Mouse (Mus musculus): ENCODE measurements at regions not wholly inside any gene's neighbourhood (a gene's known extent, or its start where the extent isn't known, plus 50 kb on each side); places are given as distances from the start of the nearest gene placed in this dataset.

DNA sequence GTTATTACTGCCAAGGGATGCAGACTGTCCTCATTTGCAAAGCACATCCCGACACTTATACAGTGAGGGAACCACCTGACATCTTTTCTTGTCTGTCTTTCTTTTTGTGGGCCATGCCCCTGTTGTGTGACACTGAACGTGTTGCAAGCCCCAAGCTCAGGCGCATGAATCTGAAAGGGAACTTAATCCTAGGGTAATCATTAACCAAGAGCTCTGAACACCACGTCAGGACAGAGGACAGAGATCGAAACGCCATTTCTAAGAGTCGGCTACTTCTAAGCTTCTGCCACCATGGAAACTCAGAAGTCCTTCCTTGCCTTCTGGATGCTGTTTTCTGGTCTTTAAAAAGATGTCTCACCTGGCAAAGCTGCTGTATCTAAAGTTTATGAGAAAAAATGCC, 170.3 kb upstream of the Klf14 start:
- Histone ChIP-seq H3K4me3 (ENCODE audit: insufficient read depth, low read depth, low read length) (no peak overlapping the region), H3K27me3 (replicated peaks; ENCODE audit: control insufficient read depth, insufficient read depth, low read length) (no peaks in the 10 kb centered on the region), H3K36me3 (ENCODE audit: control insufficient read depth, insufficient read depth, low read length) (no peaks in the 10 kb centered on the region), H3K27ac (ENCODE audit: insufficient read depth, low read depth, low read length) (0 out of 2 replicates have a peak overlapping the region, but pooled peaks have one; percentile 48), H3K4me1 (ENCODE audit: control insufficient read depth, insufficient read depth, low read length) (peaks cover 54% of the 10 kb centered on the region)
- WGBS = 32% methylated on average over 7 of the region's 7 CpGs
- no peak for TF ChIP-seq POLR2A (IDR thresholded peaks at IDR 0.05; ENCODE audit: low read depth, low read length)
- no peak for TF ChIP-seq CTCF (conservative IDR thresholded peaks at IDR 0.05; ENCODE audit: insufficient read depth, insufficient read length, low read depth, low read length)
- peak; percentile 80 for DNase-seq

DNA sequence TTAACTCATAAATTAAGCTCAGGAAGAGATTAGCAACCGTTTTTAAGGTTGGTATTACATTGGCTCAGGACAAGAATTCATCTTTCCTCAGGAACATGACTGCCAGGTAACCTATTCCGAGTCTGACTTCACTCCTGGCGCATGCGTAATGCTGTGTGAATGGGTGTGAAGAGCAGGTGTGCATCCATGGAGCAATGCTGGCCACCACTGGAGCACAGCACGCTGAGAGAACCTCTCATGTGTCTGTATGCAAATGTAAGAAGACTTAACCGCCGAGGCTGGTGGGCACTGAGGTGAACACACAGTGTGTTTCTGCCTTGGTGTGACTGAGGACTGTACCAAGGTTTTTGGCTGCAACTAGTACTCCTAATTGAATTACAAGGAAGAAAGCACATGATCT, 171.1 kb upstream of the Klf14 start:
- no peaks in the 10 kb centered on the region for H3K27me3 ChIP-seq (replicated peaks; ENCODE audit: control insufficient read depth, insufficient read depth, low read length)
- no peaks in the 10 kb centered on the region for H3K36me3 ChIP-seq (ENCODE audit: control insufficient read depth, insufficient read depth, low read length)
- TF ChIP-seq CTCF (conservative IDR thresholded peaks at IDR 0.05; ENCODE audit: insufficient read depth, insufficient read length, low read depth, low read length) (no peak), POLR2A (IDR thresholded peaks at IDR 0.05; ENCODE audit: low read depth, low read length) (no peak)
- H3K27ac ChIP-seq (ENCODE audit: insufficient read depth, low read depth, low read length) = no peak overlapping the region
- DNase-seq = no peak
- WGBS = 54% methylated on average over 7 of the region's 7 CpGs
- H3K4me3 ChIP-seq (ENCODE audit: insufficient read depth, low read depth, low read length) = no peak overlapping the region
- peaks cover 55% of the 10 kb centered on the region for H3K4me1 ChIP-seq (ENCODE audit: control insufficient read depth, insufficient read depth, low read length)

DNA sequence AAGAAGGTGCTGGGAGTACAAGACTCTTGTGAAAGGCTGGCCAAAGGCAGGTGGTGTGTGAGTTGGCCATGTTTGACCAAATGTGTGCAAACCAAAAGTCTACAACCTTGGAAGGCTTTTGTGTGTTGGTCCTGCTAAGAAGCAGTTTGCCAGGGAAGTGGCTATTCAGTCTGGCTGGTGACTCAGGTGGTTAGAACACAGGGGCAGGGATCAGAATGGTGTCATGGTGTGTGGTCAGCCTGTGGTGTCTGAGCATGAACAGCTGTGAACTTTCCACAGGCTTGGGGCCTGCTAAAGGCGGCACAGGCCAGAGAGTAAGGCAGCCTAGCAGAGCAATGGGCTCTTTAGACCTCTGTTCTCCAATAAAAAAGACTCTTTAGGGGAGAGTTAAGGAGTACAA, 171.6 kb upstream of the Klf14 start:
- H3K4me3 ChIP-seq (ENCODE audit: insufficient read depth, low read depth, low read length) = no peak overlapping the region
- peaks cover 58% of the 10 kb centered on the region for H3K4me1 ChIP-seq (ENCODE audit: control insufficient read depth, insufficient read depth, low read length)
- no peak overlapping the region for H3K27ac ChIP-seq (ENCODE audit: insufficient read depth, low read depth, low read length)
- 79% methylated on average over 1 of the region's 1 CpGs for WGBS
- no peaks in the 10 kb centered on the region for H3K36me3 ChIP-seq (ENCODE audit: control insufficient read depth, insufficient read depth, low read length)
- DNase-seq = no peak
- no peaks in the 10 kb centered on the region for H3K27me3 ChIP-seq (replicated peaks; ENCODE audit: control insufficient read depth, insufficient read depth, low read length)
- TF ChIP-seq POLR2A (IDR thresholded peaks at IDR 0.05; ENCODE audit: low read depth, low read length) (no peak), CTCF (conservative IDR thresholded peaks at IDR 0.05; ENCODE audit: insufficient read depth, insufficient read length, low read depth, low read length) (no peak)

DNA sequence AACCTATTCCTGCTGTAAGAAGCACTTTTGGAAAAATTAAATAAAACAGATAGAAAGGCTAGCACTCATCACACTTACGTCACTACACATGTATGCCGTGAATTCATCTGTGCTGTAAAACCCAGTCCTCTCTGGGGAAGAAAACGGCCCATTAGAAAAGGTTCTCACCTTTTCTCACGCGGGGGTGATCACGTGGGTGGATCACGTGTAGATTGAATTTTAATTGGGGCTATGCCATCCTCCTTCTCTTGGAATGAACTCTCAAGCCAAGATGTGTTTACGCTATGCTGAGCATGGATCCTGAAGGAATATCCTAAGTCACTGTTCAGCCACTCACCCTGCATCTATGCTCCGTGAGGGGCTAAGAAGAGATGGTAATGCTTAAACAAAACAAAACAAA, 172.8 kb upstream of the Klf14 start:
- peak; percentile 77 for DNase-seq
- Histone ChIP-seq H3K36me3 (ENCODE audit: control insufficient read depth, insufficient read depth, low read length) (no peaks in the 10 kb centered on the region), H3K27ac (ENCODE audit: insufficient read depth, low read depth, low read length) (no peak overlapping the region), H3K27me3 (replicated peaks; ENCODE audit: control insufficient read depth, insufficient read depth, low read length) (no peaks in the 10 kb centered on the region), H3K4me1 (ENCODE audit: control insufficient read depth, insufficient read depth, low read length) (peaks cover 54% of the 10 kb centered on the region), H3K4me3 (ENCODE audit: insufficient read depth, low read depth, low read length) (no peak overlapping the region)
- 39% methylated on average over 9 of the region's 9 CpGs for WGBS
- TF ChIP-seq CTCF (conservative IDR thresholded peaks at IDR 0.05; ENCODE audit: insufficient read depth, insufficient read length, low read depth, low read length) (no peak), POLR2A (IDR thresholded peaks at IDR 0.05; ENCODE audit: low read depth, low read length) (no peak)

DNA sequence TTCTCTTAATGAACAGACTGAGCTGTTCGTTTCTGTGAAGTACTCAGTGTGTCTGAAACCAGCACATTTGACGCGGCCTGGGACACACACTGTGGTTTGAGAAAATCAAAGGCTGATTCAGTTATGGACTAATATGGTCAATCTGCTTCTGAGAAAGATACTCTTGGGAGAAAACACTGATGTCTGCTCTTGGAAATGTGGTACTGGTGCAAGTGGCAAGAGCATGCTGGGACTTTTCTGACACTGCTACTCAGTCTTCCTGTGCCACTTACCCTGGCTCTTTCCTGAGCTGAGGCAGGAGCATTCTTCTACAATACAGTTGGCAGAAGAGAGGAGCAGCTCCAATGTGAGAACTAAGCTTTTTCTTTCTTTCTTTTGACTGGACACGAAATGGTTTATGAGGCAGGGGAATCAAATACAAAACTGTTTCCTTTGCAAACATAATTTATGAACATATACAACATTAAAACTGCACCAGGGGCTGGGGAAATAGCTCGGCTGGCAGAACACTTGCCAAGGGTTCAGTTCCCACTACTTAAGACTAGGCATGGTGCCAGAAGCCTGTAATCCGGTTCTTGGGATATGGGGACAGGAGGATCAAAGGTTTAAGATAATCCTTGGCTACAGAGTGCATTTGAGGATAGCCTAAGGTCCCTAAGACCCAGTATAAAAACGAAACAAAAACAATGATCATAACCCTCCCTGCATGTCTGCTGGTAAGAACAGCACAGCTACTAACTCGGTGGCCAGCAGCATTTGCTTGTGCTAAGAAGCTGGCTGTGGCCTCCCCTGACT, 173.7 kb upstream of the Klf14 start:
- DNase-seq = peak; percentile 79
- Histone ChIP-seq H3K27me3 (replicated peaks; ENCODE audit: control insufficient read depth, insufficient read depth, low read length) (no peaks in the 10 kb centered on the region), H3K4me3 (ENCODE audit: insufficient read depth, low read depth, low read length) (no peak overlapping the region), H3K4me1 (ENCODE audit: control insufficient read depth, insufficient read depth, low read length) (peaks cover 50% of the 10 kb centered on the region), H3K36me3 (ENCODE audit: control insufficient read depth, insufficient read depth, low read length) (no peaks in the 10 kb centered on the region), H3K27ac (ENCODE audit: insufficient read depth, low read depth, low read length) (peak overlapping the region; percentile 65)
- TF ChIP-seq CTCF (conservative IDR thresholded peaks at IDR 0.05; ENCODE audit: insufficient read depth, insufficient read length, low read depth, low read length) (no peak), POLR2A (IDR thresholded peaks at IDR 0.05; ENCODE audit: low read depth, low read length) (no peak)
- WGBS = 52% methylated on average over 8 of the region's 8 CpGs

DNA sequence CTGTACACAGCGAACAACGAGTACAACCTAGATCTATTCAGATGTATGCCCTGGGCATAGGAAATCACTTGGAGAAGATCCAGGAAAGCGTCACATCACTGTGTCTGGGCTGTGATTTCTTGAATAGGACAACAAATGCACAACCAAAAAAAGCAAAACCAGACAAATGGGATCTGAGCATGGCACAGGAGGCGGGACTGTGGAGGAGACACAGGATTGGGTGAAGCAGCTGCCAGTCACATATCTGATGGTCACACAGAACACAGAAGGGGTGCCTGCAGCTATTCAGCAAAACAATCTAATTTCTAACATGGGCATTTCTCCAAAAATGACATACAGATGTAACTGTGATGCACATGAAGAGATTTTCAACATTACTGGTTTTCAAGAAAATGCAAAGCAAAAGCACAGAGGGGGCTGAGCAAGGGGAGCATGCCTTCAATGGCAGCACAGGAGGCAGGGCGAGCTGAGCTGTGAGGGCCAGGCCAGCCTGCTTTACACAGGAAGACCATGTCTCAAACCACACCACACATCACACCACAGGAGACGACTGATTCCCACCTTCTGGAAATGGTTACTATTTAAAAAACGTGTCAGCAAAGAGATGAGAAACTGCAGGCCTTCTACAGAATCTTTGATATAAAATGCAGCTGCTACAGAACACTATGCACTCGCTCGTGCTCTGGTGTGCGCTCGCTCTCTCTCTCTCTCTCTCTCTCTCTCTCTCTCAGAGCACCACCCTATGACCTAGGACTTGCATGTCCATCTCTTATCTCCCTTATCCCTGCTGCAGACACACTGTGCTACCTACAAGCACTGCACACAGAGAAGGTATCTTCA, 175.2 kb upstream of the Klf14 start:
- H3K4me3 ChIP-seq (ENCODE audit: insufficient read depth, low read depth, low read length) = no peak overlapping the region
- TF ChIP-seq CTCF (conservative IDR thresholded peaks at IDR 0.05; ENCODE audit: insufficient read depth, insufficient read length, low read depth, low read length) (no peak), POLR2A (IDR thresholded peaks at IDR 0.05; ENCODE audit: low read depth, low read length) (no peak)
- peaks cover 47% of the 10 kb centered on the region for H3K4me1 ChIP-seq (ENCODE audit: control insufficient read depth, insufficient read depth, low read length)
- H3K27me3 ChIP-seq (replicated peaks; ENCODE audit: control insufficient read depth, insufficient read depth, low read length) = no peaks in the 10 kb centered on the region
- no peaks in the 10 kb centered on the region; the same call in 1 of the 2 replicates for H3K36me3 ChIP-seq (ENCODE audit: control insufficient read depth, insufficient read depth, low read length)
- DNase-seq = no peak
- no peak overlapping the region for H3K27ac ChIP-seq (ENCODE audit: insufficient read depth, low read depth, low read length)
- 85% methylated on average over 11 of the region's 11 CpGs for WGBS

DNA sequence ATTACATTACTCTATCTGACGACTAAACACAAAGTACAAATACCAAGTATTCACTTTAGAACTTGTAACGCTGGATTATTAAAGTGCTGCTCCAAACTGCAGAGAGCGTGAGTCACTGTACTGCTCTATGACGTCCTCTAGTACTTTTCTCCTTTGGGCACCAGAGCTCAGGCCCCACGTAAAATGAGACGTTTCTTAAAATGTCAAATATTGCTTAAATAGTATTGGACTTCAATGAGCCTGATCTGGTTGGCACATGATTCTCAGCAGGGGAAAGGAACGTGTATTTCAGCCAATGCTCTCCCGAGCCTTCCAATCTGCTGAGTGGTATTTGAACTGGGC, 175.8 kb upstream of the Klf14 start:
- 89% methylated on average over 8 of the region's 8 CpGs for WGBS
- no peak for TF ChIP-seq CTCF (conservative IDR thresholded peaks at IDR 0.05; ENCODE audit: insufficient read depth, insufficient read length, low read depth, low read length)
- TF ChIP-seq POLR2A (IDR thresholded peaks at IDR 0.05; ENCODE audit: low read depth, low read length) = no peak
- Histone ChIP-seq H3K27ac (ENCODE audit: insufficient read depth, low read depth, low read length) (no peak overlapping the region), H3K4me3 (ENCODE audit: insufficient read depth, low read depth, low read length) (no peak overlapping the region), H3K4me1 (ENCODE audit: control insufficient read depth, insufficient read depth, low read length) (peaks cover 43% of the 10 kb centered on the region), H3K36me3 (ENCODE audit: control insufficient read depth, insufficient read depth, low read length) (no peaks in the 10 kb centered on the region; the same call in 1 of the 2 replicates), H3K27me3 (replicated peaks; ENCODE audit: control insufficient read depth, insufficient read depth, low read length) (no peaks in the 10 kb centered on the region)
- DNase-seq = no peak

Measured in kidney, adult 2 months (tissue).